In genomic region chr1:157411711-157412380, GRCm38 (mm10) we compare ENCODE assay signal across 8 mouse cellular contexts. TPM values are rescaled to one million over a fixed set of nuclear protein-coding genes. Genes with fewer than 3 reads are reported as not detected.
DNase-seq lines count a peak whose midpoint lies in the region; ATAC-seq and TF ChIP-seq lines count a peak whose summit lies in the region.

No protein-coding gene starts in this region.

- no peaks in the 10 kb centered on the region for H3K27me3 ChIP-seq in embryonic facial prominence, embryonic 14.5 days (replicated peaks; ENCODE audit: control insufficient read depth, insufficient read depth, low read length)
- H3K27me3 ChIP-seq in heart, embryonic 10.5 days (ENCODE audit: insufficient read depth, poor library complexity, severe bottlenecking), result no peaks in the 10 kb centered on the region
- no peaks in the 10 kb centered on the region for H3K27me3 ChIP-seq in kidney, embryonic 16.5 days (ENCODE audit: insufficient read depth, low read length)
- H3K27me3 ChIP-seq in liver, embryonic 13.5 days, result peaks cover 8% of the 10 kb centered on the region; the same call in 1 of the 2 replicates
- no peaks in the 10 kb centered on the region for H3K27me3 ChIP-seq in myocyte (ENCODE audit: control insufficient read depth, insufficient read depth, insufficient read length)
- no peaks in the 10 kb centered on the region for H3K27me3 ChIP-seq in stomach, embryonic 16.5 days (ENCODE audit: control insufficient read depth, insufficient read depth, low read length)

- peaks cover 8% of the 10 kb centered on the region for H3K4me1 ChIP-seq in embryonic facial prominence, embryonic 14.5 days (ENCODE audit: control insufficient read depth, insufficient read depth, low read length)
- peaks cover 28% of the 10 kb centered on the region for H3K4me1 ChIP-seq in heart, embryonic 10.5 days
- H3K4me1 ChIP-seq in kidney, embryonic 16.5 days (ENCODE audit: insufficient read depth, low read length), result peaks cover 8% of the 10 kb centered on the region
- H3K4me1 ChIP-seq in liver, embryonic 13.5 days (replicated peaks), result peaks cover 21% of the 10 kb centered on the region
- H3K4me1 ChIP-seq in stomach, embryonic 16.5 days (ENCODE audit: control insufficient read depth, insufficient read depth, low read length), result peaks cover 9% of the 10 kb centered on the region; the same call in 1 of the 2 replicates

- H3K4me3 ChIP-seq in embryonic facial prominence, embryonic 14.5 days (ENCODE audit: low read depth, low read length), result peak overlapping the region; percentile 87
- peak overlapping the region; percentile 98 for H3K4me3 ChIP-seq in heart, embryonic 10.5 days
- H3K4me3 ChIP-seq in kidney, embryonic 16.5 days (ENCODE audit: low read length), result peak overlapping the region; percentile 85
- peak overlapping the region; percentile 83 for H3K4me3 ChIP-seq in liver, embryonic 13.5 days (replicated peaks)
- H3K4me3 ChIP-seq in myocyte, result peak overlapping the region; percentile 35
- H3K4me3 ChIP-seq in stomach, embryonic 16.5 days (replicated peaks; ENCODE audit: low read length), result peak overlapping the region; percentile 75

- peaks cover 52% of the 10 kb centered on the region for H3K79me2 ChIP-seq in myocyte (ENCODE audit: control insufficient read depth, insufficient read depth)

- H3ac ChIP-seq in myocyte (ENCODE audit: control insufficient read depth, insufficient read length), result peak overlapping the region; percentile 28

- peak; percentile 37 for TF ChIP-seq POLR2A in myocyte (IDR thresholded peaks at IDR 0.05; ENCODE audit: insufficient read length, low read depth)

- peak; percentile 90 for ATAC-seq in embryonic facial prominence, embryonic 14.5 days (ENCODE audit: low read depth)
- ATAC-seq in kidney, embryonic 16.5 days (ENCODE audit: low FRiP score, low TSS enrichment), result peak; percentile 92
- ATAC-seq in liver, embryonic 13.5 days (ENCODE audit: low read depth), result peak; percentile 79
- peak; percentile 86 for ATAC-seq in stomach, embryonic 16.5 days (ENCODE audit: insufficient read depth, low FRiP score)

- peak; percentile 42 for DNase-seq in CD4-positive, CD25-positive, alpha-beta regulatory T cell, adult 2 months (ENCODE audit: low read depth, low spot score)
- peak; percentile 77 for DNase-seq in adrenal gland, postnatal 25 days
- DNase-seq in embryonic facial prominence, embryonic 14.5 days (ENCODE audit: low spot score), result peak; percentile 31
- peak; percentile 89 for DNase-seq in heart, embryonic 10.5 days (ENCODE audit: low spot score)
- peak; percentile 33 for DNase-seq in liver, embryonic 13.5 days

- no peaks in the 10 kb centered on the region for H3K9me3 ChIP-seq in embryonic facial prominence, embryonic 14.5 days (ENCODE audit: control insufficient read depth, low read length)
- H3K9me3 ChIP-seq in heart, embryonic 10.5 days, result no peaks in the 10 kb centered on the region
- no peaks in the 10 kb centered on the region for H3K9me3 ChIP-seq in kidney, embryonic 16.5 days (ENCODE audit: low read length)
- no peaks in the 10 kb centered on the region for H3K9me3 ChIP-seq in liver, embryonic 13.5 days (replicated peaks)
- no peaks in the 10 kb centered on the region for H3K9me3 ChIP-seq in stomach, embryonic 16.5 days (replicated peaks; ENCODE audit: control insufficient read depth, low read length)

- no peaks in the 10 kb centered on the region for H3K36me3 ChIP-seq in embryonic facial prominence, embryonic 14.5 days (ENCODE audit: control insufficient read depth, insufficient read depth, low read length)
- 0 out of 2 replicates have a peak, but pooled peaks cover 5% of the 10 kb centered on the region for H3K36me3 ChIP-seq in heart, embryonic 10.5 days
- H3K36me3 ChIP-seq in kidney, embryonic 16.5 days (ENCODE audit: insufficient read depth, low read length), result no peaks in the 10 kb centered on the region
- no peaks in the 10 kb centered on the region for H3K36me3 ChIP-seq in liver, embryonic 13.5 days
- no peaks in the 10 kb centered on the region for H3K36me3 ChIP-seq in myocyte (ENCODE audit: control insufficient read depth, insufficient read depth)
- H3K36me3 ChIP-seq in stomach, embryonic 16.5 days (ENCODE audit: control insufficient read depth, insufficient read depth, low read length), result no peaks in the 10 kb centered on the region

- under 1% methylated on average over 22 of the region's 85 CpGs for WGBS in embryonic facial prominence, embryonic 14.5 days
- under 1% methylated on average over 82 of the region's 85 CpGs for WGBS in heart, embryonic 10.5 days
- 0% methylated on average over 64 of the region's 85 CpGs for WGBS in kidney, embryonic 16.5 days
- under 1% methylated on average over 83 of the region's 85 CpGs for WGBS in liver, embryonic 13.5 days (ENCODE audit: insufficient replicate concordance)
- under 1% methylated on average over 66 of the region's 85 CpGs for WGBS in stomach, embryonic 16.5 days

- H3K9ac ChIP-seq in embryonic facial prominence, embryonic 14.5 days (ENCODE audit: low read depth, low read length), result peak overlapping the region; percentile 85
- H3K9ac ChIP-seq in kidney, embryonic 16.5 days (replicated peaks; ENCODE audit: low read length), result peak overlapping the region; percentile 78
- H3K9ac ChIP-seq in liver, embryonic 13.5 days, result peak overlapping the region; percentile 82
- H3K9ac ChIP-seq in stomach, embryonic 16.5 days (ENCODE audit: low read length), result peak overlapping the region; percentile 79

- peak overlapping the region; percentile 84 for H3K4me2 ChIP-seq in embryonic facial prominence, embryonic 14.5 days (ENCODE audit: low read depth, low read length)
- peak overlapping the region; percentile 58 for H3K4me2 ChIP-seq in kidney, embryonic 16.5 days (replicated peaks; ENCODE audit: low read depth, low read length)
- peak overlapping the region; percentile 94 for H3K4me2 ChIP-seq in liver, embryonic 13.5 days
- peak overlapping the region; percentile 93 for H3K4me2 ChIP-seq in myocyte (ENCODE audit: low read depth)
- H3K4me2 ChIP-seq in stomach, embryonic 16.5 days (ENCODE audit: low read depth, low read length), result peak overlapping the region; percentile 88

- H3K27ac ChIP-seq in embryonic facial prominence, embryonic 14.5 days (replicated peaks; ENCODE audit: low read depth, low read length), result peak overlapping the region; percentile 91
- peak overlapping the region; percentile 93 for H3K27ac ChIP-seq in heart, embryonic 10.5 days
- peak overlapping the region; percentile 96 for H3K27ac ChIP-seq in kidney, embryonic 16.5 days (ENCODE audit: low read length)
- H3K27ac ChIP-seq in liver, embryonic 13.5 days, result peak overlapping the region; percentile 65; the same call in 1 of the 2 replicates
- H3K27ac ChIP-seq in stomach, embryonic 16.5 days (ENCODE audit: low read length), result peak overlapping the region; percentile 78

TF ChIP-seq in myocyte, 11 proteins besides CTCF, POLR2A, EP300 and RAD21:
- TF ChIP-seq MYOG (IDR thresholded peaks at IDR 0.05; ENCODE audit: control insufficient read depth in 1 of 3, insufficient read depth in 1 of 3, insufficient read length in 2 of 3, low read depth in 2 of 3) (peak in 1 of 3 experiments; percentile 4), E2F4 (IDR thresholded peaks at IDR 0.05; ENCODE audit: insufficient read depth) (no peak)

RNA-seq across cellular contexts. Expression of gene Rasal2, which starts 0.5 kb away (rescaled TPM):
- 14.5 and 16.9 TPM in 2 replicates for total RNA-seq in adrenal gland, postnatal 25 days (2021)
- polyA plus RNA-seq in embryonic facial prominence, embryonic 14.5 days (2014; fragmentation: Nextera tagmentation; extraction: Ambion mirVana), result 12.9 and 14.8 TPM in 2 replicates
- 13.2 and 17.3 TPM in 2 replicates for polyA plus RNA-seq in heart, embryonic 10.5 days (2016; fragmentation: Nextera tagmentation; extraction: Ambion mirVana)
- 6.9 and 8.0 TPM in 2 replicates for polyA plus RNA-seq in kidney, embryonic 16.5 days (2015; fragmentation: Nextera tagmentation; extraction: Ambion mirVana)
- 0.95 and 1.5 TPM in 2 replicates for polyA plus RNA-seq in liver, embryonic 13.5 days (2015; fragmentation: Nextera tagmentation; extraction: Ambion mirVana)
- polyA plus RNA-seq in myocyte (2012; fragmentation: generic; extraction: Trizol), result 4.1 TPM
- 8.8 and 9.7 TPM in 2 replicates for polyA plus RNA-seq in stomach, embryonic 16.5 days (2015; fragmentation: Nextera tagmentation; extraction: Ambion mirVana)

RNA-seq across cellular contexts. Expression of gene Cryzl2, which starts 46.5 kb away (rescaled TPM):
- total RNA-seq in adrenal gland, postnatal 25 days (2021), result 45.7 and 60.0 TPM in 2 replicates
- polyA plus RNA-seq in embryonic facial prominence, embryonic 14.5 days (2014; fragmentation: Nextera tagmentation; extraction: Ambion mirVana), result 13.4 and 13.6 TPM in 2 replicates
- 15.1 and 31.1 TPM in 2 replicates for polyA plus RNA-seq in heart, embryonic 10.5 days (2016; fragmentation: Nextera tagmentation; extraction: Ambion mirVana)
- 28.7 TPM in 2 replicates for polyA plus RNA-seq in kidney, embryonic 16.5 days (2015; fragmentation: Nextera tagmentation; extraction: Ambion mirVana)
- 6.6 and 7.0 TPM in 2 replicates for polyA plus RNA-seq in liver, embryonic 13.5 days (2015; fragmentation: Nextera tagmentation; extraction: Ambion mirVana)
- polyA plus RNA-seq in myocyte (2012; fragmentation: generic; extraction: Trizol), result 0.12 TPM
- 13.0 and 13.2 TPM in 2 replicates for polyA plus RNA-seq in stomach, embryonic 16.5 days (2015; fragmentation: Nextera tagmentation; extraction: Ambion mirVana)

Comparison
In these comparisons a context has a peak if more than half of its experiments do, and no peak if none do; other contexts are left out.
1. Peak in every context shown above with its lines: DNase-seq, ATAC-seq, H3K4me3 ChIP-seq and H3K27ac ChIP-seq.
2. DNase-seq: peak in every context shown above with its lines; median percentile 89 in heart, embryonic 10.5 days; 77 in adrenal gland, postnatal 25 days; 42 in CD4-positive, CD25-positive, alpha-beta regulatory T cell, adult 2 months; 33 in liver, embryonic 13.5 days; 31 in embryonic facial prominence, embryonic 14.5 days.
3. H3K4me3 ChIP-seq: peak in every context shown above with its lines; median percentile 98 in heart, embryonic 10.5 days; 87 in embryonic facial prominence, embryonic 14.5 days; 85 in kidney, embryonic 16.5 days; 83 in liver, embryonic 13.5 days; 75 in stomach, embryonic 16.5 days; 35 in myocyte.